Mouse (Mus musculus) intestine, embryonic 14.5 days (tissue): Measurements from ENCODE around the gene Nfkbiz. TPM values are rescaled to one million over a fixed set of nuclear protein-coding genes. Genes with fewer than 3 reads are reported as not detected.
A peak's percentile ranks its signal among the peaks of the same experiment; 100 is the strongest.
"Not testable (repeated sequence)": the region's sequence is repeated elsewhere in the genome, so short reads cannot be mapped to it uniquely, and the experiment has no call there.

ENCODE experiments used
- ATAC-seq: fragments of 200-750 bp; cut with Nextera tagmentation; replicated peaks from 2 replicates; pipeline ENCODE4 v1.8.0; 2017; ENCODE audit warnings: low read depth, moderate number of reproducible peaks, moderate TSS enrichment, moderate library complexity; ENCODE audit not compliant: low FRiP score, low TSS enrichment
- DNase-seq: peaks from one replicate; pipeline ENCODE4 v3.0.0-alpha.2; 2018; ENCODE audit warnings: low spot score
- H3K27ac ChIP-seq: fragments of 300-500 bp; sonication (generic); 2 replicates; pipeline ENCODE4 v1.5.1; 2014; ENCODE audit warnings: low read depth, mild to moderate bottlenecking, control low read depth
- H3K27me3 ChIP-seq: fragments of 300-500 bp; sonication (generic); replicated peaks from 2 replicates; pipeline ENCODE4 v1.6.1; 2014; ENCODE audit warnings: low read length, control low read depth; ENCODE audit not compliant: control insufficient read depth, insufficient read depth
- H3K36me3 ChIP-seq: fragments of 300-500 bp; sonication (generic); 2 replicates; pipeline ENCODE4 v1.6.1; 2014; ENCODE audit warnings: low read length, control low read depth; ENCODE audit not compliant: control insufficient read depth, insufficient read depth
- H3K4me1 ChIP-seq: fragments of 300-500 bp; sonication (generic); replicated peaks from 2 replicates; pipeline ENCODE4 v1.6.1; 2014; ENCODE audit warnings: low read length, control low read depth, mixed read lengths; ENCODE audit not compliant: control insufficient read depth, insufficient read depth
- H3K4me2 ChIP-seq: fragments of 300-500 bp; sonication (generic); 2 replicates; pipeline ENCODE4 v1.6.1; 2014; ENCODE audit warnings: low read length
- H3K4me3 ChIP-seq: fragments of 300-500 bp; sonication (generic); 2 replicates; pipeline ENCODE4 v1.5.1; 2014; ENCODE audit warnings: low read depth, low read length, control low read depth, mixed read lengths
- H3K9ac ChIP-seq: fragments of 300-500 bp; sonication (generic); 2 replicates; pipeline ENCODE4 v1.6.1; 2014; ENCODE audit warnings: mild to moderate bottlenecking, low read length
- H3K9me3 ChIP-seq: fragments of 300-500 bp; sonication (generic); 2 replicates; pipeline ENCODE4 v1.6.1; 2016; ENCODE audit warnings: low read length, control low read depth; ENCODE audit not compliant: control insufficient read depth
- WGBS: fragments of 180-500 bp; shearing (Covaris S2); extraction: QIAGEN DNeasy Blood & Tissue Kit; methylation state at CpG from one replicate; pipeline ENCODE4 v1.1.7; 2014; 5-methylcytosine and 5-hydroxymethylcytosine counted together
- polyA plus RNA-seq: library from polyadenylated mRNA; unstranded; fragments of >200 nt; fragmentation: Nextera tagmentation; extraction: Ambion mirVana; gene quantifications from 2 replicates; pipeline ENCODE4 v1.2.1, GENCODE M21; 2014

The Nfkbiz gene
- polyA plus RNA-seq: 8.9 and 10.8 TPM in 2 replicates

- H3K27me3 ChIP-seq: no peaks in the 10 kb centered on the region
- peak within 1 kb of the TSS; percentile 59 for H3K4me2 ChIP-seq
- H3K4me3 ChIP-seq: peak within 1 kb of the TSS; percentile 68
- no peaks in the 10 kb centered on the region for H3K9me3 ChIP-seq
- WGBS: 2% methylated on average over 40 of the region's 40 CpGs
- H3K27ac ChIP-seq: peak within 1 kb of the TSS; percentile 82
- peaks cover 9% of the 10 kb centered on the region; the same call in 1 of the 2 replicates for H3K36me3 ChIP-seq
- 0 out of 2 replicates have a peak, but pooled peaks cover 3% of the 10 kb centered on the region for H3K4me1 ChIP-seq
- H3K9ac ChIP-seq: peak within 1 kb of the TSS; percentile 85
- peak; percentile 92 for DNase-seq
- peak; percentile 88 for ATAC-seq
These were observed at the start of gene Nfkbiz for GRCm38 (mm10) chr16:55838510-55839474. TSS of gene Nfkbiz (minus strand) at chr16:55838899.

- H3K4me2 ChIP-seq: no peak overlapping the region
- H3K27ac ChIP-seq: no peak overlapping the region
- no peaks in the 10 kb centered on the region for H3K27me3 ChIP-seq
- no peak overlapping the region for H3K9ac ChIP-seq
- H3K36me3 ChIP-seq: peaks cover 6% of the 10 kb centered on the region; the same call in 1 of the 2 replicates
- DNase-seq: no peak
- 69% methylated on average over 7 of the region's 7 CpGs for WGBS
- no peak overlapping the region for H3K4me3 ChIP-seq
- peaks cover 6% of the 10 kb centered on the region; the same call in 1 of the 2 replicates for H3K4me1 ChIP-seq
- no peaks in the 10 kb centered on the region for H3K9me3 ChIP-seq
- no peak for ATAC-seq
These were observed 49.3 kb upstream of the Nfkbiz start for GRCm38 (mm10) chr16:55887814-55888583.

GRCm38 (mm10) chr16:55884246-55884645 is 45.5 kb upstream of the Nfkbiz start:
- Histone ChIP-seq H3K9me3 (no peaks in the 10 kb centered on the region), H3K4me3 (no peak overlapping the region), H3K27me3 (no peaks in the 10 kb centered on the region), H3K27ac (no peak overlapping the region), H3K4me2 (no peak overlapping the region), H3K4me1 (no peaks in the 10 kb centered on the region), H3K9ac (no peak overlapping the region), H3K36me3 (peaks cover 6% of the 10 kb centered on the region; the same call in 1 of the 2 replicates)
- DNase-seq (no peak), ATAC-seq (no peak)
- 84% methylated on average over 11 of the region's 11 CpGs for WGBS

- H3K4me1 ChIP-seq: no peaks in the 10 kb centered on the region
- 68% methylated on average over 6 of the region's 6 CpGs for WGBS
These were observed 37.3 kb upstream of the Nfkbiz start for GRCm38 (mm10) chr16:55876025-55876424.

GRCm38 (mm10) chr16:55863832-55864231 is 25.1 kb upstream of the Nfkbiz start:
- no peaks in the 10 kb centered on the region for H3K4me1 ChIP-seq
- 67% methylated on average over 4 of the region's 4 CpGs for WGBS
- no peak for DNase-seq
- H3K9ac ChIP-seq: no peak overlapping the region
- no peak overlapping the region for H3K4me2 ChIP-seq
- H3K9me3 ChIP-seq: no peaks in the 10 kb centered on the region
- no peak for ATAC-seq
- no peak overlapping the region for H3K4me3 ChIP-seq
- H3K27me3 ChIP-seq: no peaks in the 10 kb centered on the region
- H3K36me3 ChIP-seq: peaks cover 7% of the 10 kb centered on the region; the same call in 1 of the 2 replicates
- no peak overlapping the region for H3K27ac ChIP-seq

More at GRCm38 (mm10) chr16:55876025-55876424, 37.3 kb upstream of the Nfkbiz start:
- no peak for ATAC-seq
- Histone ChIP-seq H3K27ac (no peak overlapping the region), H3K4me2 (no peak overlapping the region), H3K27me3 (no peaks in the 10 kb centered on the region), H3K9me3 (no peaks in the 10 kb centered on the region), H3K9ac (no peak overlapping the region), H3K36me3 (no peaks in the 10 kb centered on the region), H3K4me3 (no peak overlapping the region)
- no peak for DNase-seq

GRCm38 (mm10) chr16:55863149-55863815 is 24.6 kb upstream of the Nfkbiz start:
- no peak overlapping the region for H3K4me2 ChIP-seq
- no peak overlapping the region for H3K27ac ChIP-seq
- H3K4me1 ChIP-seq: no peaks in the 10 kb centered on the region
- DNase-seq: peak; percentile 73
- H3K9me3 ChIP-seq: no peaks in the 10 kb centered on the region
- H3K27me3 ChIP-seq: no peaks in the 10 kb centered on the region
- peaks cover 7% of the 10 kb centered on the region; the same call in 1 of the 2 replicates for H3K36me3 ChIP-seq
- 26% methylated on average over 7 of the region's 7 CpGs for WGBS
- no peak overlapping the region for H3K9ac ChIP-seq
- H3K4me3 ChIP-seq: no peak overlapping the region
- peak; percentile 27; the same call in 1 of the 2 replicates for ATAC-seq

GRCm38 (mm10) chr16:55861104-55861503 is 22.4 kb upstream of the Nfkbiz start:
- H3K36me3 ChIP-seq: peaks cover 5% of the 10 kb centered on the region; the same call in 1 of the 2 replicates
- 84% methylated on average over 3 of the region's 3 CpGs for WGBS
- ATAC-seq: no peak

GRCm38 (mm10) chr16:55859421-55859820 is 20.7 kb upstream of the Nfkbiz start:
- H3K9ac ChIP-seq, H3K36me3 ChIP-seq, H3K27ac ChIP-seq, H3K9me3 ChIP-seq, H3K4me3 ChIP-seq, ATAC-seq, H3K4me1 ChIP-seq, H3K4me2 ChIP-seq, DNase-seq, H3K27me3 ChIP-seq: not testable (repeated sequence)
- WGBS: 92% methylated on average over 4 of the region's 4 CpGs

More at GRCm38 (mm10) chr16:55861104-55861503, 22.4 kb upstream of the Nfkbiz start:
- H3K4me1 ChIP-seq: no peaks in the 10 kb centered on the region
- DNase-seq: no peak
- H3K9ac ChIP-seq: no peak overlapping the region
- no peaks in the 10 kb centered on the region for H3K9me3 ChIP-seq
- H3K4me2 ChIP-seq: no peak overlapping the region
- H3K27ac ChIP-seq: no peak overlapping the region
- no peak overlapping the region for H3K4me3 ChIP-seq
- H3K27me3 ChIP-seq: no peaks in the 10 kb centered on the region
